Mouse (Mus musculus) frontal cortex, postnatal 14 days (tissue): ENCODE results near the gene Olfr986.

ENCODE experiments used
- DNase-seq, 2 experiments: peaks; one replicate each; pipeline ENCODE4 v3.0.0; 2022; ENCODE audit warnings: low spot score in 2 of 2

The Olfr986 gene

GRCm38 (mm10) chr9:40234233-40235072, 53.7 kb downstream of the Olfr986 start:
- DNase-seq = no peak

GRCm38 (mm10) chr9:40235220-40235619, 54.5 kb downstream of the Olfr986 start:
- DNase-seq = no peak
